ENCODE assay signal across 17 mouse cellular contexts in genomic region chr3:88222446-88222845, GRCm38 (mm10). TPM values are rescaled to one million over a fixed set of nuclear protein-coding genes. Genes with fewer than 3 reads are reported as not detected.
DNase-seq lines count a peak whose midpoint lies in the region; ATAC-seq and TF ChIP-seq lines count a peak whose summit lies in the region.
"Had no signal": no experiment of that assay in that cellular context is flagged by ENCODE, and none has a peak within 500 bp of the region (broad histone marks: within the 10 kb centered on the region; RNA-seq: fewer than 3 reads in every experiment).

No protein-coding gene starts in this region.

- no peaks in the 10 kb centered on the region for H3K9me3 ChIP-seq in forebrain, embryonic 16.5 days (ENCODE audit: control insufficient read depth, low read length)
- H3K9me3 ChIP-seq in midbrain, embryonic 15.5 days, result no peaks in the 10 kb centered on the region

- H3K4me2 ChIP-seq in forebrain, embryonic 16.5 days (ENCODE audit: low read length), result peak overlapping the region; percentile 50
- H3K4me2 ChIP-seq in midbrain, embryonic 15.5 days, result peak overlapping the region; percentile 26; the same call in 1 of the 2 replicates
- H3K4me2 ChIP-seq: limb, embryonic 12.5 days had no signal

- H3K27me3 ChIP-seq in forebrain, embryonic 16.5 days (replicated peaks; ENCODE audit: control insufficient read depth, insufficient read depth, low read length), result no peaks in the 10 kb centered on the region
- H3K27me3 ChIP-seq in midbrain, embryonic 15.5 days (replicated peaks), result peaks cover 2% of the 10 kb centered on the region; the same call in 1 of the 2 replicates

- ATAC-seq in forebrain, embryonic 16.5 days, result peak; percentile 6
- ATAC-seq in midbrain, embryonic 15.5 days (replicated peaks), result peak; percentile 37
- ATAC-seq in inflammation-experienced regulatory T-cells, adult 6 months, result no peak

- no peak overlapping the region for H3K4me3 ChIP-seq in cortical plate, adult 2 months (ENCODE audit: insufficient read depth, low read length)
- peak overlapping the region; percentile 14 for H3K4me3 ChIP-seq in forebrain, embryonic 16.5 days (replicated peaks; ENCODE audit: low read length)
- no peak overlapping the region for H3K4me3 ChIP-seq in midbrain, embryonic 15.5 days
- H3K4me3 ChIP-seq: heart, adult 2 months; limb, embryonic 12.5 days; megakaryocyte, embryonic 14.5 days had no signal

- peak overlapping the region; percentile 70 for H3K27ac ChIP-seq in cortical plate, adult 2 months (ENCODE audit: insufficient read depth, low read length)
- H3K27ac ChIP-seq in forebrain, embryonic 16.5 days (ENCODE audit: low read length), result peak overlapping the region; percentile 100
- H3K27ac ChIP-seq in midbrain, embryonic 15.5 days, result peak overlapping the region; percentile 92
- H3K27ac ChIP-seq: heart, adult 2 months; limb, embryonic 12.5 days had no signal

- no peak for TF ChIP-seq POLR2A in cortical plate, adult 2 months (IDR thresholded peaks at IDR 0.05; ENCODE audit: extremely low read depth, insufficient read depth, low read length)

- TF ChIP-seq CTCF in cortical plate, adult 2 months (IDR thresholded peaks at IDR 0.05; ENCODE audit: extremely low read depth, insufficient read depth, low read length), result no peak

- peaks cover 41% of the 10 kb centered on the region for H3K36me3 ChIP-seq in forebrain, embryonic 16.5 days (ENCODE audit: control insufficient read depth, insufficient read depth)
- H3K36me3 ChIP-seq in midbrain, embryonic 15.5 days (replicated peaks), result no peaks in the 10 kb centered on the region
- H3K36me3 ChIP-seq: limb, embryonic 12.5 days had no signal

- H3K9ac ChIP-seq in forebrain, embryonic 16.5 days (replicated peaks; ENCODE audit: low read depth, low read length), result peak overlapping the region; percentile 48
- no peak overlapping the region for H3K9ac ChIP-seq in midbrain, embryonic 15.5 days
- H3K9ac ChIP-seq: limb, embryonic 12.5 days had no signal

- peaks cover 33% of the 10 kb centered on the region for H3K4me1 ChIP-seq in cortical plate, adult 2 months (ENCODE audit: control insufficient read depth, insufficient read depth, low read length)
- peaks cover 94% of the 10 kb centered on the region for H3K4me1 ChIP-seq in forebrain, embryonic 16.5 days (replicated peaks; ENCODE audit: control insufficient read depth, insufficient read depth, low read length)
- H3K4me1 ChIP-seq in midbrain, embryonic 15.5 days, result peaks cover 55% of the 10 kb centered on the region
- H3K4me1 ChIP-seq: limb, embryonic 12.5 days; megakaryocyte, embryonic 14.5 days had no signal

- peak; percentile 66 for DNase-seq in layer of hippocampus, adult 11-12 months (ENCODE audit: low spot score)
- DNase-seq in layer of hippocampus, adult 9-10 months (ENCODE audit: low spot score), result no peak
- no peak for DNase-seq in urinary bladder, adult 2 months (ENCODE audit: low spot score)
- no peak for DNase-seq in heart, adult 8-10 months (ENCODE audit: low spot score)
- DNase-seq: heart, adult 2 months; heart, postnatal 36 days; kidney, adult 9 months; lung, adult 18-20 months had no signal

- WGBS in forebrain, embryonic 16.5 days, result 7% methylated on average over 6 of the region's 6 CpGs
- WGBS in midbrain, embryonic 15.5 days, result 57% methylated on average over 6 of the region's 6 CpGs

RNA-seq across cellular contexts. Expression of gene Rhbg, which starts 32.1 kb away (rescaled TPM):
- not detected in 2 replicates for polyA plus RNA-seq in cortical plate, adult 2 months (2012; rRNA removed)
- not detected in 2 replicates for polyA plus RNA-seq in forebrain, embryonic 16.5 days (2015; fragmentation: Nextera tagmentation; extraction: Ambion mirVana)
- 0.14 TPM in 2 replicates for polyA plus RNA-seq in midbrain, embryonic 15.5 days (2015; fragmentation: Nextera tagmentation; extraction: Ambion mirVana)
- not detected for polyA plus RNA-seq in inflammation-experienced regulatory T-cells, adult 6 months (2017; shearing (Covaris generic))
- 3.9 and 4.8 TPM in 2 replicates for polyA plus RNA-seq in urinary bladder, adult 2 months (2012; rRNA removed)
- total RNA-seq in heart, adult 8-10 months (2022), result not detected
- total RNA-seq: common myeloid progenitor, adult 5-6 weeks; gastrocnemius, adult 18-20 months; heart, adult 2 months; heart, postnatal 36 days; layer of hippocampus, adult 8-10 months had no signal
